Mouse (Mus musculus) spleen, adult 2 months (tissue): ENCODE measurements around the gene Pgm2. TPM values are rescaled to one million over a fixed set of nuclear protein-coding genes. Genes with fewer than 3 reads are reported as not detected.
A peak's percentile ranks its signal among the peaks of the same experiment; 100 is the strongest.

ENCODE experiments used
- DNase-seq, 2 experiments: peaks; one replicate each; pipeline versions ENCODE4 v3.0.0 to v3.0.0-alpha.2; 2012 to 2021; ENCODE audit warnings: low spot score in 2 of 2, low read depth in 1 of 2
- H3K27ac ChIP-seq: fragments of 200-500 bp; 2 replicates; pipeline ENCODE4 v1.5.1; 2012; ENCODE audit warnings: low read length, inconsistent platforms; ENCODE audit not compliant: insufficient read depth
- H3K27me3 ChIP-seq: fragments of 200-500 bp; 2 replicates; pipeline ENCODE4 v1.6.1; 2012; ENCODE audit warnings: mild to moderate bottlenecking, moderate library complexity, low read length, inconsistent platforms; ENCODE audit not compliant: control insufficient read depth, insufficient read depth
- H3K36me3 ChIP-seq: fragments of 200-500 bp; 2 replicates; pipeline ENCODE4 v1.6.1; 2012; ENCODE audit warnings: mild to moderate bottlenecking, low read length, inconsistent platforms; ENCODE audit not compliant: control insufficient read depth, insufficient read depth
- H3K4me1 ChIP-seq: fragments of 200-500 bp; 2 replicates; pipeline ENCODE4 v1.6.1; 2011; ENCODE audit warnings: inconsistent platforms; ENCODE audit not compliant: control insufficient read depth, insufficient read depth, insufficient read length
- H3K4me3 ChIP-seq: fragments of 200-500 bp; 2 replicates; pipeline ENCODE4 v1.5.1; 2011; ENCODE audit warnings: mild to moderate bottlenecking, inconsistent platforms; ENCODE audit not compliant: insufficient read depth, insufficient read length; ENCODE audit errors: extremely low read depth
- CTCF ChIP-seq: fragments of 200-500 bp; IDR thresholded peaks from 2 replicates; pipeline ENCODE4 v1.5.1; 2011; ENCODE audit warnings: mild to moderate bottlenecking, inconsistent platforms; ENCODE audit not compliant: insufficient read depth, insufficient read length, insufficient replicate concordance; ENCODE audit errors: extremely low read depth
- POLR2A ChIP-seq: fragments of 200-500 bp; IDR thresholded peaks from 2 replicates; pipeline ENCODE4 v1.6.1; 2011; ENCODE audit warnings: low read depth, low read length, inconsistent platforms
- WGBS: fragments of 180-500 bp; shearing (Covaris S2); methylation state at CpG from one replicate; pipeline ENCODE4 v1.1.7; 2018; 5-methylcytosine and 5-hydroxymethylcytosine counted together
- polyA plus RNA-seq: library from polyadenylated mRNA; depleted of rRNA; stranded (reverse); fragments of >200 nt; gene quantifications from 2 replicates; pipeline ENCODE4 v1.2.3, GENCODE M21; 2012; rRNA removed

Gene Pgm2
- polyA plus RNA-seq, result 4.4 and 5.8 TPM in 2 replicates

DNA sequence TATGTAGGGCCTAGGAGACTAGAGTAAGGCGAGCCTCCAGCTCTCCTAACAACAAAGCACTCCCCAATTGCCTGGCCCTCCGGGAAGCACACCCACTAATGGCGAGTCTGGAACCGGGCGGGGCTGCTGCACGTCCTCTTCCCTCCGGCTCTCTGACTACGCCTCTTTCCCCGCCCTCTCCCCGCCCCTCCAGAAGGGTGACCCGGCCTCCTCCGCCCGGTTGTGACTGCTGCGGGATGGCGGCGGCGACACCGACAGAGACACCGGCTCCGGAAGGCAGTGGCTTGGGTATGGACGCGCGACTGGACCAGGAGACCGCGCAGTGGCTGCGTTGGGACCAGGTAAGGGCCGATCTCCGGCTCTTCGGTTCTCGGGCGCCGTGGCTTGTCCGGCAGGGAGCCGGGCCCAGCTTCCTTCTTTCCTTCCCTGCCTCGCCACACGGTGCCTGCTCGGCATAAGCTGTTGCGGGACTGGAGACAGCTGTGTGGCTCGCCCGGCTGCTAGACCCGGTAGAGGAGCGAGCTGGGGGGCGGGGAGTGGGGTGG lies at the start of gene Pgm2:
Gene Pgm2, plus strand, starts transcription at position 203 of the 545 bp plus-strand sequence.
- Histone ChIP-seq H3K27ac (peak within 1 kb of the TSS; percentile 31; the same call in 1 of the 2 replicates), H3K4me3 (peak within 1 kb of the TSS; percentile 83), H3K27me3 (no peaks in the 10 kb centered on the region), H3K4me1 (peaks cover 2% of the 10 kb centered on the region), H3K36me3 (no peaks in the 10 kb centered on the region)
- TF ChIP-seq CTCF (no peak), POLR2A (peak; percentile 53)
- whole genome bisulfite sequencing, result 1% methylated on average over 42 of the region's 43 CpGs
- DNase-seq, result peak; percentile 66 to 76

GRCm38 (mm10) chr5:64043694-64044453 lies 48.9 kb upstream of the Pgm2 start:
- TF ChIP-seq POLR2A, result no peak
- TF ChIP-seq CTCF, result no peak
- Histone ChIP-seq H3K27me3 (no peaks in the 10 kb centered on the region), H3K4me3 (no peak overlapping the region), H3K36me3 (no peaks in the 10 kb centered on the region), H3K4me1 (peaks cover 9% of the 10 kb centered on the region; the same call in 1 of the 2 replicates), H3K27ac (no peak overlapping the region)
- DNase-seq, result no peak
- WGBS, result 79% methylated on average over 5 of the region's 5 CpGs

- TF ChIP-seq POLR2A, result no peak
- TF ChIP-seq CTCF, result no peak
- Histone ChIP-seq H3K36me3 (no peaks in the 10 kb centered on the region), H3K27ac (no peak overlapping the region), H3K4me3 (no peak overlapping the region), H3K27me3 (no peaks in the 10 kb centered on the region), H3K4me1 (peaks cover 9% of the 10 kb centered on the region; the same call in 1 of the 2 replicates)
- WGBS, result 21% methylated on average over 18 of the region's 18 CpGs
- peak; percentile 31 to 43 for DNase-seq
These were observed 48.0 kb upstream of the Pgm2 start for GRCm38 (mm10) chr5:64044790-64045189.

GRCm38 (mm10) chr5:64045502-64045901 lies 47.2 kb upstream of the Pgm2 start:
- Histone ChIP-seq H3K27ac (no peak overlapping the region), H3K27me3 (no peaks in the 10 kb centered on the region), H3K4me3 (no peak overlapping the region), H3K36me3 (no peaks in the 10 kb centered on the region), H3K4me1 (peaks cover 5% of the 10 kb centered on the region; the same call in 1 of the 2 replicates)
- no peak for TF ChIP-seq CTCF
- TF ChIP-seq POLR2A, result no peak
- 60% methylated on average over 8 of the region's 8 CpGs for WGBS
- DNase-seq, result no peak

DNA sequence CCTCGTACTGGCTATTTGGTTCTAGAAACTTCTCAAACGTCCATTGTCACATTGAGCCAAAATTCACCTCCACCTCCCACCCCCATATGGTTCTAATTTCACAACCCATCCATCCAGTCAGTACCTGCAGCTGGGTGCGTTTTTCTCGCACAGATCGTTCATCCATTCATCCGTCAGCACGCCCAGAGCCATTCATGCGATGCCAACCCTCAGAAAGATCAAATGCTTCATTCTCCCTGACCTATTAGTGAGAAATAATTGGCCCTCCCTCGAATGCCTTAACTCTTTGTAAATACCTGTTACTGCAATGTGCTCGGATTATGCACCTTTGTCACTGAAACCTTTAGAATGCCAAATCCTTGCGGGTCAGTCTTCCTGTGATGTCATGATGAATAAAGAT lies 45.8 kb upstream of the Pgm2 start:
- Histone ChIP-seq H3K4me1 (no peaks in the 10 kb centered on the region), H3K27ac (no peak overlapping the region), H3K27me3 (no peaks in the 10 kb centered on the region), H3K4me3 (no peak overlapping the region), H3K36me3 (no peaks in the 10 kb centered on the region)
- WGBS, result 71% methylated on average over 11 of the region's 11 CpGs
- no peak for DNase-seq
- TF ChIP-seq CTCF (no peak), POLR2A (no peak)

- Histone ChIP-seq H3K27ac (no peak overlapping the region), H3K4me1 (no peaks in the 10 kb centered on the region), H3K27me3 (no peaks in the 10 kb centered on the region), H3K4me3 (no peak overlapping the region), H3K36me3 (no peaks in the 10 kb centered on the region)
- TF ChIP-seq CTCF (no peak), POLR2A (no peak)
- DNase-seq, result no peak
- WGBS, result 90% methylated on average over 6 of the region's 6 CpGs
These were observed 44.8 kb upstream of the Pgm2 start for GRCm38 (mm10) chr5:64047921-64048320.

- TF ChIP-seq CTCF, result no peak
- TF ChIP-seq POLR2A, result no peak
- no peak overlapping the region for H3K27ac ChIP-seq
- 80% methylated on average over 3 of the region's 3 CpGs for WGBS
- no peaks in the 10 kb centered on the region for H3K4me1 ChIP-seq
- no peak for DNase-seq
- H3K27me3 ChIP-seq, result no peaks in the 10 kb centered on the region
- H3K4me3 ChIP-seq, result no peak overlapping the region
- H3K36me3 ChIP-seq, result no peaks in the 10 kb centered on the region
These were observed 44.1 kb upstream of the Pgm2 start for GRCm38 (mm10) chr5:64048605-64049004.
